Mouse (Mus musculus) brain, embryonic 14.5 days (tissue): ENCODE results near the gene Klhl22.

Experiments
- CTCF ChIP-seq: fragments of 200-500 bp; IDR thresholded peaks from 2 replicates; pipeline ENCODE4 v1.5.1; 2012; ENCODE audit warnings: inconsistent platforms, mild to moderate bottlenecking, moderate library complexity, borderline replicate concordance; ENCODE audit not compliant: insufficient read depth, insufficient read length; ENCODE audit errors: extremely low read depth
- POLR2A ChIP-seq: fragments of 200-500 bp; IDR thresholded peaks from 2 replicates; pipeline ENCODE4 v1.6.1; 2012; ENCODE audit warnings: mild to moderate bottlenecking, inconsistent platforms, borderline replicate concordance; ENCODE audit not compliant: poor library complexity, insufficient read depth, insufficient read length, severe bottlenecking; ENCODE audit errors: extremely low read depth

- TF ChIP-seq CTCF (no peak), POLR2A (no peak)
These were observed 53.8 kb downstream of the Klhl22 start for GRCm38 (mm10) chr16:17813173-17813572.
